Comparison of ENCODE assay signal across 20 mouse cellular contexts in genomic region chr16:57190390-57190789, GRCm38 (mm10).
"Had no signal": no experiment of that assay in that cellular context is flagged by ENCODE, and none has a peak within 500 bp of the region (broad histone marks: within the 10 kb centered on the region; RNA-seq: fewer than 3 reads in every experiment).

No protein-coding gene starts in this region.

- H3K4me2 ChIP-seq: liver, embryonic 11.5 days; lung, embryonic 15.5 days; midbrain, embryonic 11.5 days had no signal

- DNase-seq: kidney, adult 18-20 months; kidney, adult 9 months; kidney, postnatal 14 days; kidney, postnatal 4 days; layer of hippocampus, adult 9-11 months; layer of hippocampus, postnatal 36 days; lung, adult 18-20 months; lung, postnatal 10 days; lung, postnatal 36 days; midbrain, embryonic 14.5 days; right cerebral cortex, adult 18-20 months; right cerebral cortex, postnatal 25 days; spleen, adult 18-20 months; thymus, postnatal 25 days had no signal

- ATAC-seq: intestine, embryonic 16.5 days had no signal

- H3K9ac ChIP-seq: liver, embryonic 14.5 days; lung, embryonic 15.5 days had no signal

- H3K4me1 ChIP-seq: lung, embryonic 15.5 days had no signal

- H3K9me3 ChIP-seq: lung, embryonic 15.5 days had no signal

- H3K4me3 ChIP-seq: left cerebral cortex, adult 2 months; lung, embryonic 15.5 days had no signal

- H3K27ac ChIP-seq: liver, embryonic 14.5 days; lung, embryonic 15.5 days had no signal

- H3K27me3 ChIP-seq: lung, embryonic 15.5 days had no signal
